Mouse (Mus musculus) heart, embryonic 12.5 days (tissue): Measurements from ENCODE around the gene Cd3e. TPM values are rescaled to one million over a fixed set of nuclear protein-coding genes. Genes with fewer than 3 reads are reported as not detected.

Experiments used
- ATAC-seq: fragments of 200-750 bp; cut with Nextera tagmentation; 2 replicates; pipeline ENCODE4 v1.8.0; 2017; ENCODE audit warnings: moderate TSS enrichment, moderate library complexity; ENCODE audit not compliant: insufficient number of reproducible peaks, low FRiP score
- H3K27ac ChIP-seq: fragments of 300-500 bp; sonication (generic); 2 replicates; pipeline ENCODE4 v1.5.1; 2016; ENCODE audit warnings: mild to moderate bottlenecking, moderate library complexity; ENCODE audit not compliant: poor library complexity, severe bottlenecking
- H3K27me3 ChIP-seq: fragments of 300-500 bp; sonication (generic); replicated peaks from 2 replicates; pipeline ENCODE4 v1.6.1; 2016; ENCODE audit warnings: mild to moderate bottlenecking, moderate library complexity
- H3K36me3 ChIP-seq: fragments of 300-500 bp; sonication (generic); 2 replicates; pipeline ENCODE4 v1.6.1; 2016; ENCODE audit warnings: mild to moderate bottlenecking, moderate library complexity
- H3K4me1 ChIP-seq: fragments of 300-500 bp; sonication (generic); replicated peaks from 2 replicates; pipeline ENCODE4 v1.6.1; 2016; ENCODE audit warnings: mild to moderate bottlenecking
- H3K4me2 ChIP-seq: fragments of 300-500 bp; sonication (generic); 2 replicates; pipeline ENCODE4 v1.6.1; 2016; ENCODE audit warnings: mild to moderate bottlenecking, moderate library complexity
- H3K4me3 ChIP-seq: fragments of 300-500 bp; sonication (generic); 2 replicates; pipeline ENCODE4 v1.5.1; 2016; ENCODE audit warnings: mild to moderate bottlenecking
- H3K9ac ChIP-seq: fragments of 300-500 bp; sonication (generic); 2 replicates; pipeline ENCODE4 v1.6.1; 2016; ENCODE audit warnings: mild to moderate bottlenecking, moderate library complexity
- H3K9me3 ChIP-seq: fragments of 300-500 bp; sonication (generic); replicated peaks from 2 replicates; pipeline ENCODE4 v1.6.1; 2016; ENCODE audit warnings: mild to moderate bottlenecking, moderate library complexity
- WGBS: fragments of 180-500 bp; shearing (Covaris S2); methylation state at CpG from one replicate; pipeline ENCODE4 v1.1.7; 2016; 5-methylcytosine and 5-hydroxymethylcytosine counted together
- polyA plus RNA-seq: library from polyadenylated mRNA; unstranded; fragments of >200 nt; fragmentation: Nextera tagmentation; extraction: Ambion mirVana; gene quantifications from 2 replicates; pipeline ENCODE4 v1.2.1, GENCODE M21; 2016

Gene Cd3e
- polyA plus RNA-seq, 1 experiment from 2014 or later: not detected

DNA sequence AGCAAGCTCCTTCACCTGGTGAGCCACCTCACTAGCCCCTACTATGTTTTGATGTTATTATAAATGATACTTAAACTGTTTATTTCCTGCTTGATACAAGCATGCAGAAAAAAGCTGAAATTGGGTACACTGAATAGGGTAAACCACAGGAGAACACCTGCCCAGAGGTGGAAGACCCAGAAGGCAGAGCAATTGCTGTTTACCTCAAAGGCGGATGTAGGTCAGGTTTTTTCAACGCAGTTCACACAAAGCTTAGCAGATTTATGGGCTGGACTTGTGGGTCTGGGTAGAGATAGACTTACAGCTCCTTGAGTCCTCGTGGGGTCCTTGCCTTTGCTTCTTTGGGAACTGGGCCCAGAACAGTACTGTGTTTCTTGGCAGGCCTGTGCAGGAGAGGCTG lies 6.4 kb upstream of the Cd3e start:
- Histone ChIP-seq H3K4me3 (no peak overlapping the region), H3K4me1 (no peaks in the 10 kb centered on the region), H3K9ac (no peak overlapping the region), H3K9me3 (peaks cover 4% of the 10 kb centered on the region; the same call in 1 of the 2 replicates), H3K4me2 (no peak overlapping the region), H3K27me3 (peaks cover 28% of the 10 kb centered on the region), H3K36me3 (no peaks in the 10 kb centered on the region), H3K27ac (no peak overlapping the region)
- ATAC-seq: no peak
- 71% methylated on average over 3 of the region's 3 CpGs for WGBS

DNA sequence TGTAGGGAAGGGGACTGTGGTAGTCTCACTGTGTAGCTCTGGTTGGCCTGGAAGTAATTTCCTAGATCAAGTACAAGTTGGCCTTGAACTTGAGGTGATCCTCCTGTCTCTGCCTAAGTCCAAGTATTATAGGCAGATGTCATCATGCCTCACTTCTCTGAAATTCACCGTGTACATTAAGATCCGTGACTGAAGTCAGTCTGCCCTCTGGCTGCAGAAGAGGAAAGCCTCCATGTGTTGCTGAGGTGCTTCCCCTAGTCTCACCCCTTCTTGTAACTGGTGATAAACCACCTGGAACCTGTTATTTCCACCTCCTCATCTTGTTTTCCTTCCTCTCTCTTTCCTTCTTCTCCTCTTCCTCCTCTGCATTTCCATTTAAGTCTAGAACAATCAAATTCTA lies 5.5 kb upstream of the Cd3e start:
- no peak overlapping the region for H3K27ac ChIP-seq
- H3K4me2 ChIP-seq: no peak overlapping the region
- no peak overlapping the region for H3K4me3 ChIP-seq
- H3K9ac ChIP-seq: no peak overlapping the region
- no peaks in the 10 kb centered on the region for H3K36me3 ChIP-seq
- no peaks in the 10 kb centered on the region for H3K4me1 ChIP-seq
- ATAC-seq: no peak
- H3K9me3 ChIP-seq: peaks cover 4% of the 10 kb centered on the region; the same call in 1 of the 2 replicates
- peaks cover 23% of the 10 kb centered on the region for H3K27me3 ChIP-seq
- WGBS: 35% methylated on average over 2 of the region's 2 CpGs

DNA sequence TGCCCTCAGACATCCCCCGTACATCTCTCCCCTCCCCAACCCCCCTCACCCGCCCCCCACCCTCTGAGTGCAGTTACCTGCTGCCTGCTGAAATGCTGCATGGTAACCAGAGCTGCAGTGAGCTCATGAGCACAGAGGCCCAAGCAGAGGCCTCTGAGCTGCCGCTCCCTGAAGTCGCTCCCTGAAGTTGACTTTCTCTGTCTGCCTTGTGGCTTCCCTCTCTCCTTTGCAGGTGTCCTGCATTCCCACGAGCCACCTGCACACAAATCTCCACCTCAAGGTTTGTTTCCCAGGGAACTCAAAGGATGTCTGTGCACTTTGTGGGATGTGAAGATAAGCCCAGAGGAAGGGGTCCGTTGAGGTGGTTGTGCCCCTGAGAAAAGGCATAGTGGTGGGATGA lies 1.9 kb upstream of the Cd3e start:
- H3K27ac ChIP-seq: no peak overlapping the region
- no peak overlapping the region for H3K4me3 ChIP-seq
- H3K4me1 ChIP-seq: no peaks in the 10 kb centered on the region
- no peak for ATAC-seq
- 44% methylated on average over 6 of the region's 6 CpGs for WGBS
- H3K27me3 ChIP-seq: peaks cover 35% of the 10 kb centered on the region
- peaks cover 4% of the 10 kb centered on the region; the same call in 1 of the 2 replicates for H3K9me3 ChIP-seq
- no peak overlapping the region for H3K9ac ChIP-seq
- H3K4me2 ChIP-seq: no peak overlapping the region
- no peaks in the 10 kb centered on the region for H3K36me3 ChIP-seq

DNA sequence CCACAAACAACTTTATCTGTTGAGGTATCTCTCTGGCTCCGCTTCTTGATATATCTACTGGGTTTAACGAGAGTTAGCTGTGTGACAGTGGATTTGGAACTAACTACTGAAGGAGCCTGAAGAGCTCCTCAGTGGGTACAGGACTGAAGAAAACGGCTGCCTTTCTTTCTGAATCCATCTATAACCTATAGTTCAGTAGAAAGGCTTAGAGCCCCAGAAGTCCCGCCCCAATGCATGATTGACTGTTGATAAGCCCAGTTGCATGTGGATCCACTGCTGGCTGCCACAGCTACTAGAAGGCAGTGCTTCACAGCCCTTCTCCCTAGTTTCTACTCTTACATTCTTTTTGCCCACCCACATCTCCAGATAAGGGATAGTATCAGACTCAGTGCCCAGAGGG lies 1.0 kb upstream of the Cd3e start:
- no peak overlapping the region for H3K9ac ChIP-seq
- H3K4me3 ChIP-seq: no peak overlapping the region
- H3K36me3 ChIP-seq: no peaks in the 10 kb centered on the region
- 61% methylated on average over 4 of the region's 4 CpGs for WGBS
- H3K27ac ChIP-seq: no peak overlapping the region
- peaks cover 4% of the 10 kb centered on the region; the same call in 1 of the 2 replicates for H3K9me3 ChIP-seq
- ATAC-seq: no peak
- no peak overlapping the region for H3K4me2 ChIP-seq
- no peaks in the 10 kb centered on the region for H3K4me1 ChIP-seq
- H3K27me3 ChIP-seq: peaks cover 35% of the 10 kb centered on the region

DNA sequence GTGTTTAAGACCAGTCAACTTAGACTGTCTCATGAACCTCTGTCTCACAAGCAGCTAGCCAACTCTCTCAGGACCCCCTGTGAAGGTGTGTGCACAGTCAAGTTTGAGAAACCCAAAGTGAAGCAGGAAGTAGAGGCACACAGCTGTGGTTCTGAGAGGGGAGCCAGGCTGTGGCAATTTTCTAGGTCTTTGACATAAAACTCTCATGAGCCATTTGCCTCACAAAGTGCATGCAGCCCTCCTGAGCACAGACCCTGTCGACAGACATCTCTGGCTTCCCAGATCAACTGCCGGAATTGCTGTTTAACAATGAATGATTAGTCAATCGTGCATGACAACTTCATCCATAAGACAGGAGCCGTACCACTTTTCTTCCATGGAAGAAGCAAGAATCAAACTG lies 1.1 kb downstream of the Cd3e start:
- H3K4me1 ChIP-seq: no peaks in the 10 kb centered on the region
- H3K36me3 ChIP-seq: no peaks in the 10 kb centered on the region
- ATAC-seq: no peak
- H3K9ac ChIP-seq: no peak overlapping the region
- H3K27ac ChIP-seq: no peak overlapping the region
- H3K27me3 ChIP-seq: peaks cover 38% of the 10 kb centered on the region
- no peak overlapping the region for H3K4me2 ChIP-seq
- 80% methylated on average over 4 of the region's 4 CpGs for WGBS
- no peak overlapping the region for H3K4me3 ChIP-seq
- H3K9me3 ChIP-seq: no peaks in the 10 kb centered on the region

DNA sequence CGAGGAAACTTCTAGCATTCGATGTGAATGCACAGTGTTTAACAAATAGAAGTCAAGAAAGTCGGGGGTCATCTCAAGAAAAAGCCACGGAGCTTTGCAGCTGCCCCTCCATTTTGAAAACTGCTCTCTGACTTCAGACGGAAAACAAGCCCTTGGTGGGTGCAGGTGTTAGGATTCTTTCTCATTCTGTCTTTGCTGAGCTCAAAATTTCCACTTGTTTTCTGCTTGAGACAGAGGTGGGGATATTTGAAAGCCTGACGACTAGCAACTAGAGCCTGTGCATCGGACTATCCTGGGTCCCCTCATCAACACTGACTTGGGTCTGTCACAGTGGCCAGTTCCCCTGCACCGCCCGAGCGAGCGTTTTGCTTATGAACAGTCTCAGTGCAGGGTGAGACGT lies 2.0 kb downstream of the Cd3e start:
- 70% methylated on average over 12 of the region's 12 CpGs for WGBS
- Histone ChIP-seq H3K36me3 (no peaks in the 10 kb centered on the region), H3K4me2 (no peak overlapping the region), H3K4me1 (no peaks in the 10 kb centered on the region), H3K9ac (no peak overlapping the region), H3K4me3 (no peak overlapping the region), H3K27me3 (peaks cover 33% of the 10 kb centered on the region; the same call in 1 of the 2 replicates), H3K9me3 (no peaks in the 10 kb centered on the region), H3K27ac (no peak overlapping the region)
- ATAC-seq: no peak

DNA sequence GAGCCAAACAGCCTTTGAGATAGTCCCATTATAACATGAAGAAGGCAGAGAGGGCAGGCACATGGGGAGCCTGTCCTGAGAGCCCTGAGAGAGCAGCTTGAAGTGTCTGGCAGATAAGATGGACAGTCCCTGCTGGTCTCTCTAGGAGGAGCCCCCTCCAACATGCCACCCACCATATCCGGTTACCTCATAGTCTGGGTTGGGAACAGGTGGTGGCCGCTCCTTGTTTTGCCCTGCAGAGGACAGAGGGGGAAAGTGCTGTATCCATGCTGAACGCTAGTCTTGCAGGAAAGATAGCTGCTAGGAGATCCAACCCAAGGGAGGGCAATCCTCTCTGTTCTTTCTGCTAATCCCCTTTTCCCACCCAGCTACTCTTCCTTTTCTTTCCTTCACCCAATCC lies 9.2 kb downstream of the Cd3e start:
- H3K9ac ChIP-seq: no peak overlapping the region
- 42% methylated on average over 3 of the region's 3 CpGs for WGBS
- ATAC-seq: no peak

DNA sequence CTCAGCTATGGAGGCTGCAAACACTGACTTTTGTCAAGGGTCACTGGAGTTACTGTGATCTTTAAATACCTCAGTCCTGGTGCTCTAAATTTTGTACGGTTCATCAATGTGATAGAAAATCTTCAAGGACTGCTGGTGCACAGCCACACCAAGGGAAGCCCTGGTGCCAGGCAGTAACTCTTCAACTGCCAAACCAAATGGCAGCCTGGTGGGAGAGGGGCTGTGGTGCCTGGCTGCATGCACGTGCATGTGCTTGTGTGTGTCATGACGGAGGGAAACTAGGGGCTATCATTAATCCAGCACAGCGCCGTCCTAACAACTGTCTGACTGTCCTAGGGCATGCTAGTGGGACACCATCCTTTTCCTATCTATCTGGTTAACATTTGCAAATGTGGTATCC lies 9.7 kb downstream of the Cd3e start:
- H3K9me3 ChIP-seq: no peaks in the 10 kb centered on the region
- ATAC-seq: no peak
- WGBS: 65% methylated on average over 5 of the region's 5 CpGs
- H3K27ac ChIP-seq: no peak overlapping the region
- H3K4me3 ChIP-seq: no peak overlapping the region
- peaks cover 6% of the 10 kb centered on the region; the same call in 1 of the 2 replicates for H3K27me3 ChIP-seq
- no peak overlapping the region for H3K9ac ChIP-seq
- no peaks in the 10 kb centered on the region for H3K36me3 ChIP-seq
- H3K4me2 ChIP-seq: no peak overlapping the region
- 0 out of 2 replicates have a peak, but pooled peaks cover 7% of the 10 kb centered on the region for H3K4me1 ChIP-seq

More for the DNA sequence above, 9.2 kb downstream of the Cd3e start:
- Histone ChIP-seq H3K4me1 (0 out of 2 replicates have a peak, but pooled peaks cover 7% of the 10 kb centered on the region), H3K4me2 (no peak overlapping the region), H3K36me3 (no peaks in the 10 kb centered on the region), H3K27me3 (peaks cover 8% of the 10 kb centered on the region; the same call in 1 of the 2 replicates), H3K4me3 (no peak overlapping the region), H3K27ac (no peak overlapping the region), H3K9me3 (no peaks in the 10 kb centered on the region)

DNA sequence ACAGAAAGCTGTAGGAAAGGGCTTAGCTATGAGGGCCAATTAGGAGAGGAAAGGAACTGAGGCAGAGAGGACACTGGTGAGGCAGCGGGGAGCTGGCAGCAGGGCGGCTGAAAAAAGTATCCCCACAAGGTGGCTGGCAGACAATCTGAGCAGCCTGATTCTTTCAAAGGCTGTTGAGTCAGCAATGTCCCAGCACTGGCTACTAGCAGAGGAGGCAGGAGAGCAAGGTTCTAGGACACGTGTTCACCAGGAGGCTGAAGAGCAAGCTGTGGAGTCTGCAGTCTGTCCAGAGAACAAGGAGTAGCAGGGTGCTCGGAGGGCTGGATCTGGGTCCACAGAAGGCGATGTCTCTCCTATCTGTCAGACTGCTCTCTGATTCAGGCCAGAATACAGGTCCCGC lies 10.3 kb downstream of the Cd3e start:
- Histone ChIP-seq H3K27me3 (peaks cover 3% of the 10 kb centered on the region; the same call in 1 of the 2 replicates), H3K4me2 (no peak overlapping the region), H3K4me1 (0 out of 2 replicates have a peak, but pooled peaks cover 7% of the 10 kb centered on the region), H3K36me3 (no peaks in the 10 kb centered on the region), H3K9me3 (no peaks in the 10 kb centered on the region), H3K27ac (no peak overlapping the region), H3K9ac (no peak overlapping the region), H3K4me3 (no peak overlapping the region)
- WGBS: 51% methylated on average over 6 of the region's 6 CpGs
- no peak for ATAC-seq

DNA sequence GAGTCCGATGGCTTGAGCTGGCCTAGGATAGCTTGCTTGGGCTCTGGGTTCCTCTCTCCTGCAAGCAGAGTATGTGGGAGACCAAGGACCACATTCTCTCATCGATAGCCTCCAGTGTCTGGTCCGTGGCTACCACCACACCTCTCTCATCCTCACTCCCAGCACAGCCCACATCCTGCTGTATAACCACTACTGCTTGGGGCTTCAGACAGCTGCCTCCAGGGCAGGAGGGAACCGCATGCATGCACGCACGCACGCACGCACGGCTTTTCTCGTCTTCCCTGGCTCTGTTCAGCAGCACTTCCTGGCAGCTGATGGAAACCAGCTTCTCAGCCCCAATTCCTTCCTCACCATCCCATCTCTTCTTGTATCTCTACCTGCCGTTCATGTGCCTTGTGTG lies 11.3 kb downstream of the Cd3e start:
- no peak overlapping the region for H3K4me2 ChIP-seq
- no peak overlapping the region for H3K4me3 ChIP-seq
- H3K9ac ChIP-seq: no peak overlapping the region
- WGBS: 69% methylated on average over 11 of the region's 11 CpGs
- H3K36me3 ChIP-seq: no peaks in the 10 kb centered on the region
- no peak for ATAC-seq
- H3K4me1 ChIP-seq: 0 out of 2 replicates have a peak, but pooled peaks cover 7% of the 10 kb centered on the region
- no peaks in the 10 kb centered on the region for H3K9me3 ChIP-seq
- no peaks in the 10 kb centered on the region; the same call in 1 of the 2 replicates for H3K27me3 ChIP-seq
- H3K27ac ChIP-seq: no peak overlapping the region

DNA sequence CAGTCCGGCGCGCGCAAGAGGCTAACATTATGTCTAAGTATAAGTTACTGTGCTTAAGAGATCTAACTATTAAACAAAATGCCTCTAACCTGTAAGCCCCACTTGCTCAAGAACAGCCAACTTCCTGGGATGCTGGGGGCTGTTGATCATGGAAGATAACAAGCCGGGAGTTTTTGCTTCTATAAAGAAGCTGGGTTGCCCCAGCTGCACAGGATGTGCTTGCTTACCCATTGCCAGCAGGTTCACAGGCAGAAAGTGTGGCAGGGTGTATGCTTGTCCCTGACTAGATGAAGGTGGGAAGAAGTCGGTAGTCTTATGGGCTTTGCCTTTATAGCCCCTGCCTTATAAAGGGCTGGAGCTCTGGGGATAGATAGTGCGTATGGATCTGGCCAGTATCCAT lies 12.8 kb downstream of the Cd3e start:
- WGBS: 87% methylated on average over 7 of the region's 7 CpGs
- no peak overlapping the region for H3K9ac ChIP-seq
- H3K4me2 ChIP-seq: no peak overlapping the region
- no peak for ATAC-seq
- no peaks in the 10 kb centered on the region for H3K36me3 ChIP-seq
- no peaks in the 10 kb centered on the region; the same call in 1 of the 2 replicates for H3K27me3 ChIP-seq
- H3K27ac ChIP-seq: no peak overlapping the region
- no peaks in the 10 kb centered on the region for H3K9me3 ChIP-seq
- 0 out of 2 replicates have a peak, but pooled peaks cover 7% of the 10 kb centered on the region for H3K4me1 ChIP-seq
- H3K4me3 ChIP-seq: no peak overlapping the region

DNA sequence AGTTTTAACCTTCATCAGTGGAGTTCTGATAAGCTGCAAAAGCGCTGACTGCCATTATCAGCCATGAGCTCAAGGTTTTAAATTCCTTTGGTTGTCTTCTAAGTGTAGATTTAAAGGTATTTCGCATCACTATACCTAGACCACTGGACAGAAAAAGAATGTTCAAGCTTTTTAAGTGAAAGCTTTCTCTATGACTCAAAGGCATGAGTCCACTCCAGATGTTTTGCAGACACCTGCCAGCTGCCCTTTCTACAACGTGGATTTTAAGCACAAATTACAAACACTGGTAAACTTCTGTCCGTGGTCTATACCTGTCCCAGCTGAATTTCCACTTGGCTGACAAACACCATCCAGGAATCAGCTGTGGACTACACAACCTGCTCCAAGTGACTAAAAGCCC lies 14.5 kb downstream of the Cd3e start:
- Histone ChIP-seq H3K27me3 (no peaks in the 10 kb centered on the region; the same call in 1 of the 2 replicates), H3K4me1 (0 out of 2 replicates have a peak, but pooled peaks cover 2% of the 10 kb centered on the region), H3K9me3 (no peaks in the 10 kb centered on the region), H3K4me2 (no peak overlapping the region), H3K27ac (no peak overlapping the region), H3K9ac (no peak overlapping the region), H3K4me3 (no peak overlapping the region), H3K36me3 (no peaks in the 10 kb centered on the region)
- WGBS: 58% methylated on average over 4 of the region's 4 CpGs
- ATAC-seq: no peak
